Mouse (Mus musculus) cerebellum, adult 11 months (tissue): ENCODE measurements around the gene Pld1.
"Not testable (repeated sequence)": the region's sequence is repeated elsewhere in the genome, so short reads cannot be mapped to it uniquely, and the experiment has no call there.

Experiments used
- DNase-seq: peaks from one replicate; pipeline ENCODE4 v3.0.0; 2022

Gene Pld1

DNA sequence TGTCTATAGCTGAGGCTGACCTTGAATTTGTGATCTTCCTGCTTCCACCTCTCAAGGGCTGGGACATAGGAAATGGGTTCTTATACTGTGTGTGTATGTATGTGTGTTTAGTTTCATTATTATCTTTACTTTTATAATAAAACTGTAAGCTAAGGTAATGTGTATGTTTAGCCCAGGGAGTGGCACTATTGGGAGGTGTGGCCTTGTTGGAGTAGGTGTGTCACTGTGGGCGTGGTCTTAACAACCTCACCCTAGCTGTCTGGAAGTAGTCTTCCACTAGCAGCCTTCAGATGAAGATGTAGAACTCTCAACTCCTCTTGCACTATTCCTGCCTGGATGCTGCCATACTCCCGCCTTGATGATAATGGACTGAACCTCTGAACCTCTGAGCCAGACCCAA is 6.9 kb downstream of the Pld1 start:
- not testable (repeated sequence) for DNase-seq

DNA sequence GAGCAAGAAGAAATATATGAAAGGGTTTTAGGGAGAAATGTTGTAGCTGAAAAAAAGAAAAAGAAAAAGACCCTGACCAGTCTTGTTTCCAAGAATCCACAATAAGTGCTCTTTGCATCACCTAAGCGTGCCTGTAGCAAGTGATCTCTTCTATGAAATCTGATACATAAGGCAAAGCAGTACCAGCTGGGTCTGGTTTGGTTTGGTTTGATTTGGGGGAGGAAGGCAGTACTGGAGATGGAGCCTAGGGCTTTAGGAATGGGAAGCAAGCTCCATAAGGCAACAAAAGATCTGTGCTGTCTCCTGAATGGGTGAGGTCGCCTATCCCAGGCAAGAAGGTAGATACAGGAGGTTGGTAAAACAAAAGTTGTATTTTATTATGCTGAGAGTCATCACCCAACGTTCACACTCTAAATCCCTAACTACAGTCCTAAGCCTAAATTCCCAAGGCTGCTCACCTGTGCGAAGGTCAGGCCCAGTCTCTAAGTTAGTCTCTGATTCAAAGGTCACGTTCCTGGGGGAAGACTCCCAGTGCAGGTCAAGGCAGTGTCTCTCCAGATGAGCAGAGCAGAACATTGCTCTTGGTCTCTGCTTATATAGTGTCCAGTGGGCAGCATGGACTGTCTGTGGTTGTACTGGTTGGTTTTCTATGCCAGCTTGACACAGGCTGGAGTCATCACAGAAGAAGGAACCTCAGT is 10.8 kb downstream of the Pld1 start:
- DNase-seq, result no peak

DNA sequence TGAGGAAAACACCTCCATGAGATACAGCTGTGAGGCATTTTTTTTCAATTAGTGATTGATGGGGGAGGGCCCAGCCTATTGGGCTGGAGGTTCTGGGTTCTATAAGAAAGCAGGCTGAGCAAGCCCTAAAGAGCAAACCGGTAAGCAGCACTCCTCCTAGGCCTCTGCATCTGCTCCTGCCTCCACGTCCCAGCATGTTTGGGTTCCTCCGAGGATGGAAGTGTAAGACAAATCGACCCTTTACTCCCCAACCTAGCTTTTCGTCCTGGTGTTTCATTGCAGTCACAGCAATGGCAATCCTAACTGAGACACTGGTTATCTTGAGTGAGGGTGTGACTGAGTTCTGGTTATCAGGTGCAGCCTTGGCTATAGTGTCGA is 11.4 kb downstream of the Pld1 start:
- no peak for DNase-seq

DNA sequence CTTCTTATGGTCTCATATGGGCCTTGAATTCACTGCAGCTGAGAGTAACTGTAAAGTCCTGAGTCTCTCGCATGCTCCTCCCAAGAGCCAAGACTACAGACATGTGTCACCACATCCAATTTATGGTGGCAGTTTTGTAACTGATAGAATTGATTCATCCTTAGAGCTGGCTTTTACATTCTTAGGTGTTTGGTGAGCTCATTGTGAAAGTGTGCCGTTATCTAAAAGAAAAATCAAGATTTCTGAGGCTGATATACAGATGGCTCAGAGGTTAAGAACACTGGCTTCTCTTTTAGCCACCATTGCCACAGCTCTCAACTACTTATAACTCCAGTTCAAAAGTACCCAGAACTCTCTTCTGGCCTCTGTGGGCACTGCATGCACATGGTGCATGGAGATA is 12.2 kb downstream of the Pld1 start:
- no peak for DNase-seq

DNA sequence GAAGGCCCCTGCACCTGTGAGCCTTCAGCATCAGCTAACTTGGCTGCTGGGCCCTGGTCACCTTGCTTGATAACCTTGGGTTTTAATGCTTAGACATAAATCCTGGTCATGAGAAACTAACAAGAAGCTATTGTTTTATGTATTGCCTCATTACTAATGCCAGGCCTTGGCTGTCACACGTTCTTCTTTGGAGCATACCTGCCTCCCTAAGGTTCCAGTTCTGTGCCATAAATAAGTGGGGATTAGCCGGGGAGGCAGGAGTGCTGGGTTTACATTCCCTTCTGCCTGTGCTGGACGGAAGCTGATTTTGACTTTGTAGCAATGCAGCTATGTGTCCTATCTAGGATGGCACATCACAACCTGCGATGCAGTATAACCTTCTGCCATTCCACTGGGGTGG is 13.2 kb downstream of the Pld1 start:
- no peak for DNase-seq

DNA sequence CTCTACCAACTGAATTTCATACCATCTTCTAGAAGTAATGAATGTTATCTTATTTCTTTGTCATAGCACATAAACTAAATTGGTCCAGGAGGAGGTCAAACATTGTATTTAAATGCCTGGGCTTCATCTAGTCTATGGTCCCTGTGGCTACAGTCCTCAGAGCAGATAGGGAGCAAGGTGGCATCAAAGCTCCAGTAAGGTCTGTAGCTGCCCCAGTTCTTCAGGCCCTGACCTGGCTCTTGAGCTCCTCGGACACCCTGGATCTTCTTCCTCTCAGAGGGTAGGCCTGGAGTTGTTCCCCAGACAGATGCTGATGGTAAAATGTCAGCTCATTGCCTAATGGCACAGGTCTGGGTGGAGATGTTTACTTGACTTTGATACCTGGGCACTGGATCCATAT is 17.5 kb downstream of the Pld1 start:
- no peak for DNase-seq

DNA sequence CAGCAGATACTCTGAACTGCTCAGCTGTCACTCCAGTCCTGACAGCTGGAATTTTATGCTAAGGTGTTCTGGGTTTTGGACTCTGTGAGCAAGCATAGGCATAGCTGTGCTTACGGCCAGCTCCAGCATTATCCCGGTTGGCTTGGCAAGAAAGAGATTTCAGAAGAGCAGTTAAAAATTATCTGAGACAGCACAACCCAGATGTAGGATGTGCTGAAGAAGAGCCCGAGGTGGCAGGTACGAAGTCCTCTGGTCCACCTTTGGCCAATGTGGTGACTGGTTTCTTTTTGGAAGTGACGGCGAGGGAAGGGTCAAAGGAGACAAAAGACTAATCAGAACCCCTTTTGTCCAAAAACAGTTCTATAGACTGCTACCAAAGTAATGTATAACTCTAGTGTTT is 20.7 kb downstream of the Pld1 start:
- no peak for DNase-seq

DNA sequence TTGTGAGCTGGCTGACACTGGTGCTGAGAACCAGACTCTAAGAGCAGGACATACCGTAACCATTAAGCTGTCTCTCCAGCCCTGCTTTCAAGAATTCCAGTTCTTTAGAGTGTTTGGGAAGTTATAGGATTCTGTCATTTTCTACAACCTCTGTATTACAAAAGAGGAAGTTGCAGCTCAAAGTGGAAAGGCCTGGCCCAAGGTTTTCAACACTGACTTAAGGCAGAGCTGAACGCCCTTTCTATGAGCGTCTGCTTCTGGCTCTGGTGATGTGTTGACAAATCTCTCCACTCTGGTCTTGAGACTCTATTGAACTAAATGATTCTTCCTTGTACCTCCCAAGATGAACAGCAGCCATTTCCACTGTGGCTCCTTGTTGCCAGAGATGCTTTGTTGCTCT is 22.7 kb downstream of the Pld1 start:
- no peak for DNase-seq

DNA sequence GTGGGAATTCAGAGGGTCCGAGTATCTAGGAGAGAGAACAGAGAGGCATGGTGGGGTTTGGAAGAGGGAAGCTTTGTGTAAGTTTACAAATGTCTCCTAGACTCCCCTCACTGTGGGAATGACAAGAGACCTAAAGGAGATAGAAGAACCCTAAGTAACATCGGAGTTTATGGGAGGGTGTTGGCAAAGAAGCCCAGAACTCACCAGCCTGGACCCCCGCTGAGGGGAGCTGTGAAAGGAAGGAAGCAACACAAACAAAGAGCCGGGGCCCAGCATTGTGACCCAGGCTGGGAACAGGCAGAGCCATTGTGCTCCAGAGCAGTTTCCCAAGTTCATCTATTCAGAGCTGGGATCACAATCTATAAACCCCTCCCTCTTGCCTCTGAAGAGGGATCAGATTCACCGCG is 25.3 kb downstream of the Pld1 start:
- DNase-seq, result no peak

DNA sequence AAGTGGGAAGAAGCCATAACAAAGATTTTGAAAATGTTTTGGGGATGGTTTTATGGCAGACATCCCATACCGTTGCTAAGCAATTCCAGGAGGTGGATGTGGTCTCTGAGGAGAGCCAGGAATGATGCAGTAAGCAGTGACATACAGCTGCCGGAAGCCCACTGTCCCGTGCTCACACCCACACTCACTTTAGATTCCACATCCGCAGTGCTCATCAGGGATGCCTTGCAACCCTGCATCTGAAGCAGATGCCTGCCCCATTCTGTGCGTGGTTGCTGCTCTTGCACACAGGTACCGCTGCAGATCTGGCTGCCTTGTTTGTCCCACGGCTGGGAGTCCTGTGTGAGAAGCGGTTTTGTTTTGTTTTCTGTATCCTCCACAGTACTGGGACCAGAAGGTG is 30.2 kb downstream of the Pld1 start:
- DNase-seq, result no peak

DNA sequence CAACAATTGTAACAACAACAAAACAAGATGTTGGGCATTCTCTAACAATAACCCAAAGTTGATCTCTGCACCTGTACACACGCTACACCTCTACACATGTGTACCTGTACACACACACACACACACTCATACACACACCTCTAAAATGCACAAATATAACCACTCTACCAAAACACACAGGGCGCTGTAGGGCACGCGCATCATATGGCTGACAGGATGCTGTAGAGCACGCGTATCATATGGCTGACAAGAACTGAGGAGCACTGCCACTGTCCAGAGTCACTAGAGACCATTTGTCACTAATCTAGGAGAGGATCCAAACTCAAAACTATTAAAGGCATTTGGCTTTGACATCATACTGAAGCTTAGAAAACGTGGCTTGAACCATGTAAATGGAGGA is 35.4 kb downstream of the Pld1 start:
- DNase-seq, result no peak

DNA sequence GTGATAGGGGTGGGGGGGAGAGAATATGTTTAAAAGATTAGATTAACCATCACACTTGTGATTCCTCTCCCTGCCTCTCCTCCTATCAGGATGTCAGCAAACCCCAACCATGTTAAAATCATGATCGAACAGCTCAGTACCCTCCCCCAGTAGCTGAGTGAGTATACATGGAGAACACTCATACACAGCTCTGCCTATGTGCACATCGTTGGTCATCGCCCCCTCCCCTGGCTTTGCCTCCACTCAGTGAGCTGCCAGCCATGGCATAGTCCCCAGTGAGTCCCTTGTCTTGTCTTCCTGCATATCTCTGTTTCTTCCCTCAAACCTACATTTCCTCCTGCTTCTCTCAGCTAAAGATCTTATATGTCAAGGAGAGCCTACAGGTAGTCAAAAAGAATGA is 36.5 kb downstream of the Pld1 start:
- no peak for DNase-seq

DNA sequence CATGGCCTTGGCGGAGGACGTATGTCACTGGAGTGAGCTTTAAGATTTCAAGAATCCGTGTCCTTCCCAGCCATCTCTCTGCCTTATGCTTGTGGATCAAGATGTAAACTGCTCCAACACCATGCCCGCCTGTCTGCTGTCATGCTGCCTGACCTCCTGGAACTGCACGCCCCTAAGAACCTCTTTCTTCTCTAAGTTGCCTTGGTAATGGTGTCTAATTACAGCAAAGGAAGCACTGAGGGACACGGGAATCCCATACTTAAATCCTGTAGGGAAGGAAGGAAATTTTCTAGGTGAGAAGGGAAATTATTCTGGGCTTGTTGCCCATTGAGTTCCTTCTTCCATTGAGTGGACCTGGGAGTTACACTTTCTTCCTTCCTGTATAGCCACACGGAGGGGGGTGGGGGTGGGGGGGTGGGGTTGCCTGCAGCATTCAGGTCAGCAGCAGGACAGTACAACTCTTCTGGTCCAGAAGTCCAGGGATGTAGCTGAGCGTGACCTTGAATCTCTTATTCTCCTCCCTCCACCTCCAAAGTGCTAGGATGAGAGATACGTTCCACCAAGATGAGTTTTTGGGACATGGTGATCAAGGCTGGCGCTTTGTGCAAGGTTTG is 38.5 kb downstream of the Pld1 start:
- DNase-seq, result no peak

DNA sequence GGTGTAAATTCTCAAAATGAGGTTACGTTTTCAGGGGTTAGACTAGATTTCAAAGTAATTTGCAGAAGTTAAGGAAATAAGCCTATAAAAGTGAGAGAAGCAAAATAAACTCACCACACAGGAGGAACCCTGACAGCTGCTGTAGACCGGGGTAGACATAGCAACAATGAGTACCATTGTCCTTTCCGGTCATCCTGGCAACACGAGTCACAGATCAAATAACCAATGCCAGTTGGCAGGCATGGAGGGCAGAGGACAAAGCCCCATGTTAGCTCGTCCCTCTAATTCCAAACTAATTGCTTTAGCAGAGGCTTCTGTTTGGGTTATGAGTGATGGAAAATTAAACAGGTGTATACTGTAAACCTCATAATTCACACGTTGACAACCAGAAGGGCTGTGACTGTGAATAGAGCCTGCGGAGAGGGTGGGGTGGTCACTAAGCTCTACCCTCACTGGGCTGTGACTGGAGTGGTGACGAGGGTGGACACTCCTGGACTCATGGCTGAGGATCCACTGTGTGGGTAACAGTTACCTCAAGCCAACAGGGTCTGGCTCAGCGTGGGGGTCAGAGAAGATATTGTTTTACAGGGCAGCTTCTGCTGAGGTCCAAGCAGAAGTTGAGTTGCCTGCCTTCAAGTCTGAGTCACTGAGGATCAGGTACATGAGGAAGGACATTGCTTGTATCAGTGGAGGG is 39.7 kb downstream of the Pld1 start:
- DNase-seq, result no peak

DNA sequence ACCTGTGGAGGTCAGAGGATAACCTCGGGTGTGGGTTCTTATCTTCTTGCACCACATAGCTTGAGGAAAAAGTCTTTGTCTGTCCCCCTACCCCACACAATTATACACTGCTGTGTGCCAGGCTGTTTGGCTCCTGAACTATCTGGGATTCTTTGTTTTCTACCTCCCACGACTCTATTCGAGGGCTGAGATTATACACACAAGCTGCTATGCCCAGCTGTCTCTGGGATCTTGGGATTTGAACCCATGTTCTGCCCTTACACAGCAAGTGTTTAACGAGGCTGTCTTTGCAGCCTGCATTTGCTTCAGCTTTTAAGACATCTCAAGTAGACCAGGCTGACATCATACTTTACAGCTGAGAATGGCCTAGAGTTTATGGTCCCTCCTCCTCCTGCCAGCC is 43.1 kb downstream of the Pld1 start:
- DNase-seq, result no peak

DNA sequence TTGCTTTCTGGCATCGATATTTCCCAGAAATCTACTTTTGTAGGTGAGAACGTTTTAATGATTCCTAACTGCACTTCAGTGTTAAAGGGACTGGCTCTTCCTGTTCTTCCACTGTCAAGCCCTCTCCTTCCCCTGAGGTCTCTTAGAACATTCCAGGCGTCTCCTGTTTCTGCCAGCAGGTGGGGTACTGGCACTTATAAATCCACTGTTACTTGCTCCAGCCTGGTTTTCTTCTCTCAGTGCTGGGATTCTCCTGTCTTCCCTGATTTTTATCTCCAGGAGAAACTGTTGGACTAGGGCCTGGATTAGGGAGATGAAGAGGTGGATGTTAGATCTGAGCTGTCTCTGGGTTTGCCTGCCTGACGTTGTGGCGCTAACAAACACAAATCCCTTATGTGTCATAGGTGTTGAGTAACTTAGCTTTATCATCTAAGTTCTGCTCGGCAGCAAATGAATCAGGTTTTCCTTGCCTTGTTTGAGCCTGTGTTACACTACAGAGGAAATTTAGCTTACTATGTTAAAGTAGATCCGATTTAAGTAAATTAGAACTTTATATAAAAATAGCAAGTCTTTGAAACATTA is 44.0 kb downstream of the Pld1 start:
- no peak for DNase-seq

DNA sequence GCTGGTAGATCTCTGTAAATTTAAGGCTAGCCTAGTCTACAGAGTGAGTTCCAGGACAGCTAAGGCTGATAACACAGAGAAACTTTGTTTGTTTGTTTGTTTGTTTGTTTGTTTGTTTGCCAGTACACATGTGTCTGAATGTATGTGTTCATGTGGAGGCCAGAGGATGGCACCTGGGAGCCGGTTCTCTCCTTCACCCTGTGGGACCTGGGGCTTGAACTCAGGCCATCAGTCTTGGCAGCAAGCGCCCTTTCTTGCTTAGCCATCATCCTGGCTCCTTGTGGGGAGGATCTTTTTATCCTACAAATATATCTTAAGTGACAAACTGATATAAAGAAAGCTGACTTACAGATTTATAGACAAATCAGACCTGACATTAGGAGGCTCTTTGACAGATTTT is 44.8 kb downstream of the Pld1 start:
- no peak for DNase-seq

DNA sequence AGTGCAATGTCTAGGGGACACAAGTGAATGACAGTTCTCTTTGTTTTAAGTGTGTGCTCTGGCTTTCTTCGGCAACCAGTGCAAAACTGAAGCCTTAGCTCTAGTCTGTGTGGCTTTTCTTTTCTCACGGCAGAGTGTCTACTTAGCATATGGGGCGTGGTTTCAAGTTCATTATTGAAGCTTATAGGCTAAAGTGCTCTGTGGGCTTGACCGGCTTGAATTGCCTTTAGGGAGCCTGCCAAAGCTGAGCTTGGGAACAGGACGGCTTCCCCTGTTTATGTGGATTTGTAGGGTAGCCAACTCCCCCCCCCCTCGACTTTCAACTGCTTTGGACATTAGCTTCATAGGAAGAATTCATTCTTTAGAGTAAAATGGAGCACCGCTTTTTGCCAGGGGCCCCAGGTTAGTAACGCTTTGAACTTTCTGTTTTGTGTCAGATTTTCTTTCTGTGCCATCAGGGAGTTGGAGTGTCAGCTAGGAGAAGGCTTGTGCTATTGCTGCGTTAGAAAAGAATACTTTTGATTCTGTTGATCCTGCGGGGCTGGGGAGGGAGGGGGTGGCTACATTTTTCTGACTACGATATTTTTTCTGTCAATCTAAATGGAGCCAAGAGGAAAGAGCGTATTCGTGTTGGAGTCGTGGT is 45.6 kb downstream of the Pld1 start:
- DNase-seq, result no peak

DNA sequence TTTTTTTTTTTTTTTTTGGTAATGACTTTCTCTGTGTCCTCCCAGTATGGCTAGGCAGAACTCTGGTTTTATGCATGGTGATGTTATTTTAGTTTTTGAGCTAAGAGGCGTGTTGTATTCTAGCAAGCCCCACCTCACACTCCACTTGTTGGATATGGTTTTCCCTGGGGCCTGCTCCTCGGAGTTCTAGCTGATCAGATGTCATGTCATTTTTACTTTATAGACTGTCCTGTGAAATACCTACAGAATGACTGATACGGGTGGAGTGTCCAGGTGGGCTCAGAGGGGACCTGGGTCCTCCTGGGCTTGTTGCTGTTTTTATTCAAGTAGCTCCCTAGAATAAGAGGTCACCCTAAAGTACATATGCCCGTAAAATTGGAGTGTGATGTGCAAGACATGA is 46.1 kb downstream of the Pld1 start:
- DNase-seq, result no peak

DNA sequence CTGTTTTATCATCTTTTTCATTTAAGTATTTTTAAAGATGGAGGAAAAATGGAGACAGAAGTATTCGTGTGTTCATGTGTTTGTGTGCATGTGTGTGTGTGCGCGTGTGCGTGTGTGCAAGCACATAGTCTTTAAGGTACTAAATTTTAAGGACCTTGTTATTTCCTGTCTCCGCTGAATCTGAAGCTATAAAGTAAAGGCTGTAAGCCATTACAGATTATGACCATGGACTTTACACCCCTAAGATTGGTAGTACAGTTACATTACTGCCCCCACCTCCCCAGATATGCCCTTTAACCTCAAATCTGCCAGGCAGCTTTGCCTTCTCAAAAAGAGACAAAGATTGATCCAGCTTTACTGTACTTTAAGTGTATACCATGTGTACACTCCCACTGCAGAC is 46.8 kb downstream of the Pld1 start:
- no peak for DNase-seq

DNA sequence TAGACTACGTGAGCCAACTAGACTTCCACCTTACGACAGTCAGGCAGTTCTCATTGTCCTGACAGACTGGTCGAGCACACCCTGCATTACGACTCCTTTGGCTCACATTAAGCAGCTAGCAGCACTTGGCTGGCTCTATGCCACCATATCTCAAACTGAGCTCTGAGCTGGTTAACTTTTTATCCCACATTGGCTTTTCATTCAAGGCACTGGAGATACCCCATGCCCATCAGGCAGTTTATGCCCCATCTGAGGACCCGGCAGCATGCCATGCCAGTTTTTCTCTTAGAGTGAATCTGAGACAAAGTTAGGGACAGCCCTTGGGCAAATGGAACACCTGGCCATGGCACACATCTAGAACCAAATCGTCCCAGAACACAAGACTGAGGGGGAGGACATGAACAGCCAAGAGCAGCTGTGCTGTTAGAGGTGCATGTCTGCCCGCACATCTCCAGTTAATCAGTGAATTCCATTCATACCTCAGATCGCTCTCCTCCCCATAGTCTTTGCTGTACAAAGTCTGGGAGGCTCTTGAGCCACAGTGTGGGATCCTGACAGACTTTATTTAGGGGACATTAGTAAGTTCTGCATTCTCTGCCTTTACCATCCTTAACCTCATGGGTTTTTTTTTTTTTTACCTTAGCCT is 49.5 kb downstream of the Pld1 start:
- DNase-seq, result no peak

DNA sequence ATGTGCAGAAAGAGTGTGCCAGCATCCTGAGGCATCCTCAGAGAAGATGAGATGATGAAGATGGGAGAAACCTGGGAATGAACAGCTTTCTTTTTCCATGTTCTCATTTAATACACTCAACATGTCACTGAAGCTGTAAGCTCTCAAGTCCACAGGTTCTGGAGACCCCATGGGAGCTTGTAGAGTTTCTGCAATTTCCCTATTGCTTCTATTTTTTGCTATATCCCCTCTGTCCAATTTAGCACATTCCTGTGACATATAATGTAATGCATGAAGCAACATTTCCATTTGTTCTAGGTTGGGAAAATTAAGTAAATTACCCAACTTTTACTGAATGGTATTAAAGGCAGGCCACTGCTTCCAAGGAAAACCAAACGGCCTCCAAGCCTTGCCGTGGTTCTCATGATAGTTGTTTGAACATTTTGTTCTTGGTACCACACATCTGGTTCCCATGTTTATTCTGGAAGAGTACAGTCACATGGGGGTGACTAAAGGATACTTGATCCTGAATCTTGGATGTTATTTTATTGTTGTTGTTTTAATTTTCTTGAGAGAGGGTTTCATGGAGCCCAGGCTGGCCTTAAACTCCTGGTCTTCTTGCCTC is 52.7 kb downstream of the Pld1 start:
- no peak for DNase-seq
